Mouse (Mus musculus): ENCODE results near the gene Rimbp2. TPM values are rescaled to one million over a fixed set of nuclear protein-coding genes. Genes with fewer than 3 reads are reported as not detected.
A peak's percentile ranks its signal among the peaks of the same experiment; 100 is the strongest.
"Not testable (repeated sequence)": the region's sequence is repeated elsewhere in the genome, so short reads cannot be mapped to it uniquely, and the experiment has no call there.

Gene Rimbp2
- total RNA-seq, 1 experiment: 1.2 TPM

DNA sequence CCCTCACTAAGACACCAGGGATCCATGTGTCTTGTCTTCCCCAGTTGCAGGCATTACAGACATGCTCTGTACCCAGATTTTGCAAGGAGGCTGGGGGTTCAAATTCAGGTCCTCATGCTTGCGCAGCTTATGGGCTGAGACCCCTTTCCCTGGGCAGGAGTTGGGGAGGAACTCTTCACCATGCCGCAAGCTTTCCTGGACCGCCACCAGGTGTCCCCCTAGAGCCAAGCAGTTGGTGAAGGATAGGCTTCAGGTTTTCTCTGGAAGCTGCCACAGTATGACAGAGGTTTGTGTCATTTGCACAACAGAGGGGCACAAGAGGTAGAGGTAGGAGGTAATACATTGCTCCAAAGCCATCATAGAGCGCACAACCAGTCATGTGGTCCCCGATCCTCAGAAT, 222.7 kb downstream of the Rimbp2 start:
- H3K4me1 ChIP-seq (ENCODE audit: control insufficient read depth in 2 of 2, insufficient read depth in 2 of 2, low read length in 2 of 2, poor library complexity in 1 of 2): peaks cover 1 to 7% of the 10 kb centered on the region in 2 experiments; a peak in 1 of 4 replicates
- in situ Hi-C loops (cut with MboI; ENCODE audit: low sequenced_read_pairs in 2 of 2, unreplicated experiment in 2 of 2): no loop called here
- no peak overlapping the region for H3K27ac ChIP-seq (ENCODE audit: insufficient read depth, low read depth, low read length, poor library complexity, severe bottlenecking)
- TF ChIP-seq CHD2 (IDR thresholded peaks at IDR 0.05; ENCODE audit: low read depth, low read length): no peak
- TF ChIP-seq ZC3H11A (IDR thresholded peaks at IDR 0.05; ENCODE audit: borderline replicate concordance, low read depth, low read length): no peak
- TF ChIP-seq HCFC1 (IDR thresholded peaks at IDR 0.05; ENCODE audit: borderline replicate concordance, insufficient read depth, low read length): no peak
- TF ChIP-seq MAFK (IDR thresholded peaks at IDR 0.05; ENCODE audit: insufficient read depth, low read depth, low read length): no peak
- no peak for TF ChIP-seq ZNF384 (IDR thresholded peaks at IDR 0.05; ENCODE audit: low read depth, low read length)
- no peak overlapping the region for H3K9ac ChIP-seq (ENCODE audit: insufficient read depth, low read depth, low read length, poor library complexity, severe bottlenecking)
- H3K36me3 ChIP-seq (ENCODE audit: control insufficient read depth, insufficient read depth, low read length, poor library complexity, severe bottlenecking): no peaks in the 10 kb centered on the region
- H3K4me3 ChIP-seq (ENCODE audit: insufficient read depth in 1 of 2, low read depth in 1 of 2, low read length in 2 of 2, poor library complexity in 1 of 2, severe bottlenecking in 1 of 2): no peak overlapping the region
- H3K9me3 ChIP-seq (ENCODE audit: control insufficient read depth, insufficient read depth, low read depth, low read length): no peaks in the 10 kb centered on the region
- DNase-seq (ENCODE audit: low read depth, low spot score): peak; percentile 53

DNA sequence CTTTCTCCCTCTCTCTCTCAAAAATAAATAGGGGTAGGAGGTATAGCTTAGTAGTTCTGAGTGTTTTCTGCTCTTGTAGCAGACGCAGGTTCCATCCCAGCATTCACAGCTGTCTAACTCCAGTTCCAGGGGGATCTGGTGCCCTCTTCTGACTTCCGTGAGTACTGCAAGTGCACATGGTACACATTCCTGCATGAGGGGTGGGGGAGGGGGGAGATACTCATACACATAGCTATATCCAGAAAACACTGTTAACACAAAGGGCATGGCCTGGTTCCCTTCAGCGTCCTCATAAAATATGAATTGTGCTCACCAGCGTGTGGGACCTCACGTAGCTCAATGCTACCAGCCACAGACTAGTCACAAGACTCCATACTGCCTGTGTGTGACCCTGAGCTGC, 223.9 kb downstream of the Rimbp2 start:
- in situ Hi-C loops (cut with MboI; ENCODE audit: low sequenced_read_pairs in 2 of 2, unreplicated experiment in 2 of 2): no loop called here
- H3K36me3 ChIP-seq (ENCODE audit: control insufficient read depth, insufficient read depth, low read length, poor library complexity, severe bottlenecking): no peaks in the 10 kb centered on the region
- H3K4me1 ChIP-seq (ENCODE audit: control insufficient read depth in 2 of 2, insufficient read depth in 2 of 2, low read length in 2 of 2, poor library complexity in 1 of 2): peaks cover 1 to 7% of the 10 kb centered on the region in 2 experiments; a peak in 1 of 4 replicates
- peak; percentile 79 for DNase-seq (ENCODE audit: low read depth, low spot score)
- H3K4me3 ChIP-seq (ENCODE audit: insufficient read depth in 1 of 2, low read depth in 1 of 2, low read length in 2 of 2, poor library complexity in 1 of 2, severe bottlenecking in 1 of 2): no peak overlapping the region
- no peak overlapping the region for H3K9ac ChIP-seq (ENCODE audit: insufficient read depth, low read depth, low read length, poor library complexity, severe bottlenecking)
- no peak for TF ChIP-seq HCFC1 (IDR thresholded peaks at IDR 0.05; ENCODE audit: borderline replicate concordance, insufficient read depth, low read length)
- no peak for TF ChIP-seq ZC3H11A (IDR thresholded peaks at IDR 0.05; ENCODE audit: borderline replicate concordance, low read depth, low read length)
- TF ChIP-seq CHD2 (IDR thresholded peaks at IDR 0.05; ENCODE audit: low read depth, low read length): no peak
- no peak for TF ChIP-seq ZNF384 (IDR thresholded peaks at IDR 0.05; ENCODE audit: low read depth, low read length)
- TF ChIP-seq MAFK (IDR thresholded peaks at IDR 0.05; ENCODE audit: insufficient read depth, low read depth, low read length): no peak
- H3K27ac ChIP-seq (ENCODE audit: insufficient read depth, low read depth, low read length, poor library complexity, severe bottlenecking): no peak overlapping the region
- no peaks in the 10 kb centered on the region for H3K9me3 ChIP-seq (ENCODE audit: control insufficient read depth, insufficient read depth, low read depth, low read length)

DNA sequence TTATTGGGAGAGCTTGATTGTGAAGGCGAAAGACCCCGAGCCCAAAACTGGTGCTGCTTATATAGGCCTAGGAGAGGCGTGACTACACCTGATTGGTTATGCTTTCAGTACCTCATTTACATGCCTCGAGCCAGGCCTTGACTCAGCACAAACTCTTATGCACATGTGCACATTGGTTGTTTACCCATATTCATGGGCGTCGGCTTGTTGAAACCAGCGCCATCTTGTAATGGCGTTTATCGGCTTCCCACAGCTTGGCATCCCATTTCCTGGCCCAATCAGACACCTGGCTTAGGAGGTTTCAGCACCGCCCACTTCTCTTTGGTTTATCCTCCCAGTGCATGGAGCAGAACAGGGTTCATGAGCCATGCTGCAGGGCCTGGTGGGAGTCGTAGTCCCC, 232.8 kb downstream of the Rimbp2 start:
- DNase-seq (ENCODE audit: low read depth, low spot score); H3K9me3 ChIP-seq (ENCODE audit: control insufficient read depth, insufficient read depth, low read depth, low read length); in situ Hi-C loops (cut with MboI; ENCODE audit: low sequenced_read_pairs in 2 of 2, unreplicated experiment in 2 of 2); H3K36me3 ChIP-seq (ENCODE audit: control insufficient read depth, insufficient read depth, low read length, poor library complexity, severe bottlenecking); H3K9ac ChIP-seq (ENCODE audit: insufficient read depth, low read depth, low read length, poor library complexity, severe bottlenecking); H3K27ac ChIP-seq (ENCODE audit: insufficient read depth, low read depth, low read length, poor library complexity, severe bottlenecking); H3K4me3 ChIP-seq (ENCODE audit: insufficient read depth in 1 of 2, low read depth in 1 of 2, low read length in 2 of 2, poor library complexity in 1 of 2, severe bottlenecking in 1 of 2); H3K4me1 ChIP-seq (ENCODE audit: control insufficient read depth in 2 of 2, insufficient read depth in 2 of 2, low read length in 2 of 2, poor library complexity in 1 of 2): not testable (repeated sequence)

DNA sequence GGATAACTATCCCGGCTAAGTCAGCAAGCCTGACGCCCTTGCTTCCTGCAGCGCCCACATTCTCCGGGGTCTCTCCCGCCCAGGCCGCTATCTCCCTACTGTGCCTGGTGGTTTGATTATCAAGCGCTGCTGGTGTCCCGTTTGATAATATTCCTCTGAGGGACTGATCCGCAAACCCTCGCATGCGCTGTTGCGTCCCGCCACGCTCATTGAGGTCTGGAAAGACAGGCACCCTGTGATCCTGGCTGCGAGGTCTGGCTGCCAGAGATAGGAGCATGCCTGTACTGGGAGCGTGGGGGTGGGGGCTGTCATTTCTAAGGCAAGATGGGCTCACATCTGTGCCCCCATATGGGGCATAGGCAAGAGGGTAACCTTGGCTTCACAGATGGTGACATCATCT, 238.1 kb downstream of the Rimbp2 start:
- peaks cover 0 to 2% of the 10 kb centered on the region in 2 experiments; a peak in 1 of 4 replicates for H3K4me1 ChIP-seq (ENCODE audit: control insufficient read depth in 2 of 2, insufficient read depth in 2 of 2, low read length in 2 of 2, poor library complexity in 1 of 2)
- TF ChIP-seq MAFK (IDR thresholded peaks at IDR 0.05; ENCODE audit: insufficient read depth, low read depth, low read length) (no peak), ZNF384 (IDR thresholded peaks at IDR 0.05; ENCODE audit: low read depth, low read length) (no peak), ZC3H11A (IDR thresholded peaks at IDR 0.05; ENCODE audit: borderline replicate concordance, low read depth, low read length) (no peak), HCFC1 (IDR thresholded peaks at IDR 0.05; ENCODE audit: borderline replicate concordance, insufficient read depth, low read length) (no peak), CHD2 (IDR thresholded peaks at IDR 0.05; ENCODE audit: low read depth, low read length) (no peak)
- in situ Hi-C loops (cut with MboI; ENCODE audit: low sequenced_read_pairs in 2 of 2, unreplicated experiment in 2 of 2): no loop called here
- no peak for DNase-seq (ENCODE audit: low read depth, low spot score)
- 0 out of 4 replicates have a peak overlapping the region, but pooled peaks of 1 of the 2 experiments have one; percentile 12 for H3K4me3 ChIP-seq (ENCODE audit: insufficient read depth in 1 of 2, low read depth in 1 of 2, low read length in 2 of 2, poor library complexity in 1 of 2, severe bottlenecking in 1 of 2)
- H3K9ac ChIP-seq (ENCODE audit: insufficient read depth, low read depth, low read length, poor library complexity, severe bottlenecking): no peak overlapping the region
- no peaks in the 10 kb centered on the region for H3K36me3 ChIP-seq (ENCODE audit: control insufficient read depth, insufficient read depth, low read length, poor library complexity, severe bottlenecking)
- H3K27ac ChIP-seq (ENCODE audit: insufficient read depth, low read depth, low read length, poor library complexity, severe bottlenecking): no peak overlapping the region
- H3K9me3 ChIP-seq (ENCODE audit: control insufficient read depth, insufficient read depth, low read depth, low read length): no peaks in the 10 kb centered on the region

DNA sequence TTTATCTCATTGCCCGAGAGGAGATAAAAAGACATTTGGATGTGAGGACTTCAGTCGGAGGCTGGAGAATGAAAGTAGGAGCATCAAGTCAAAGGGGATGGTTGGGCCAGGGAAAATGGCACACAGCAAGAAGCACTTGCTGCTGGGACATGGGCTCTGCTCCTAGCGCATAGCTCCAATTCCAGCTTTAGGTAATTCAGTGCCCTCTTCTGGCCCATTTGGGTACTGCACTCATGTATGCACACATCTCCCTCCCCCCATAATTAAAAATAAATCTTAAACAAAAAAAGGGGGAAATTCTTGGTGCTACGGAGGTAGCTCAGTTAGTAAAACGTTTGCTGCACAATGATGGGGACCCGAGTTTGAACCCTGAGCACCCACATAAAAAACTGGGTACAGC, 241.4 kb downstream of the Rimbp2 start:
- peak; percentile 60 for DNase-seq (ENCODE audit: low read depth, low spot score)
- in situ Hi-C loops (cut with MboI; ENCODE audit: low sequenced_read_pairs in 2 of 2, unreplicated experiment in 2 of 2): no loop called here
- H3K4me1 ChIP-seq (ENCODE audit: control insufficient read depth in 2 of 2, insufficient read depth in 2 of 2, low read length in 2 of 2, poor library complexity in 1 of 2): peaks cover 0 to 2% of the 10 kb centered on the region in 2 experiments; a peak in 2 of 4 replicates
- no peak overlapping the region for H3K9ac ChIP-seq (ENCODE audit: insufficient read depth, low read depth, low read length, poor library complexity, severe bottlenecking)
- no peaks in the 10 kb centered on the region for H3K36me3 ChIP-seq (ENCODE audit: control insufficient read depth, insufficient read depth, low read length, poor library complexity, severe bottlenecking)
- H3K9me3 ChIP-seq (ENCODE audit: control insufficient read depth, insufficient read depth, low read depth, low read length): no peaks in the 10 kb centered on the region
- TF ChIP-seq ZC3H11A (IDR thresholded peaks at IDR 0.05; ENCODE audit: borderline replicate concordance, low read depth, low read length) (peak; percentile 30; the same call in 1 of the 2 replicates), HCFC1 (IDR thresholded peaks at IDR 0.05; ENCODE audit: borderline replicate concordance, insufficient read depth, low read length) (no peak), CHD2 (IDR thresholded peaks at IDR 0.05; ENCODE audit: low read depth, low read length) (no peak), ZNF384 (IDR thresholded peaks at IDR 0.05; ENCODE audit: low read depth, low read length) (no peak), MAFK (IDR thresholded peaks at IDR 0.05; ENCODE audit: insufficient read depth, low read depth, low read length) (no peak)
- no peak overlapping the region for H3K4me3 ChIP-seq (ENCODE audit: insufficient read depth in 1 of 2, low read depth in 1 of 2, low read length in 2 of 2, poor library complexity in 1 of 2, severe bottlenecking in 1 of 2)
- no peak overlapping the region for H3K27ac ChIP-seq (ENCODE audit: insufficient read depth, low read depth, low read length, poor library complexity, severe bottlenecking)

All from ES-E14 (cell line).